Mouse (Mus musculus): ENCODE data around the gene Amigo1.

GRCm38 (mm10) chr3:108197066-108197497 lies 10.9 kb downstream of the Amigo1 start:
- TF ChIP-seq CTCF (IDR thresholded peaks at IDR 0.05; ENCODE audit: borderline replicate concordance, insufficient read depth, low read length) (no peak), POLR2A (IDR thresholded peaks at IDR 0.05; ENCODE audit: low read depth, low read length) (no peak)
